In the genomic region with DNA sequence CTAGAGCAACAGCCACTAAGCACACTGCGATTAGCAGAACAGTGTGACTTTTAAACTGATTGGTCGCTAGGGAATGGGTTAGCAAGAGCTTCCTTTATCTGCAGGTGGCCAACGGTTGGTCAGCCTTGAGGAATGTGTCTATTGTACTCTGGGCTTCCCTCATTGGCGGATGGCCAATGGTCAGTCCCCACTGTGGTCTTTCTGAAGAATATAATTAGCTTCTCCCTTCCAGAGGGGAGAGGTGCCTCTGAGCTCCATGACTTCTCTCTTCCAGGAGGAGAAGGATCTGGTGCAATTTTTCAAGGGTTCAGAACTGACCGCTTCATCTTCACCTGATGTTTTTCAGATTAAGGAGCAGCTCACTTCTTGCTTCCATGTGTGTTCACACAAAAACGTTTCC, we compare ENCODE assay signal across 40 mouse cellular contexts. TPM values are rescaled to one million over a fixed set of nuclear protein-coding genes. Genes with fewer than 3 reads are reported as not detected.
"Had no signal": no experiment of that assay in that cellular context is flagged by ENCODE, and none has a peak within 500 bp of the region (broad histone marks: within the 10 kb centered on the region; RNA-seq: fewer than 3 reads in every experiment).

No protein-coding gene starts in this region.

- DNase-seq: gastrocnemius, postnatal 14 days; gastrocnemius, postnatal 36 days; heart, adult 18-20 months; heart, postnatal 10 days; heart, postnatal 36 days; kidney, adult 11 months; kidney, postnatal 10 days; layer of hippocampus, adult 9-11 months; layer of hippocampus, postnatal 36 days; left cerebral cortex, postnatal 4 days had no signal

- H3K27me3 ChIP-seq: hindbrain, embryonic 13.5 days; hindbrain, embryonic 15.5 days; limb, embryonic 13.5 days; limb, embryonic 15.5 days; liver, embryonic 12.5 days had no signal

- H3K4me2 ChIP-seq: heart, embryonic 12.5 days; hindbrain, embryonic 13.5 days; hindbrain, embryonic 15.5 days; limb, embryonic 13.5 days; limb, embryonic 15.5 days; liver, embryonic 12.5 days had no signal

- H3K27ac ChIP-seq: heart, embryonic 10.5 days; hindbrain, embryonic 13.5 days; hindbrain, embryonic 15.5 days; hindbrain, postnatal 0 days; limb, embryonic 13.5 days; limb, embryonic 15.5 days; liver, embryonic 12.5 days; liver, embryonic 14.5 days had no signal

- H3K9me3 ChIP-seq: heart, embryonic 10.5 days; hindbrain, embryonic 13.5 days; hindbrain, embryonic 15.5 days; limb, embryonic 13.5 days; limb, embryonic 15.5 days; liver, embryonic 12.5 days had no signal

- H3K9ac ChIP-seq: heart, embryonic 12.5 days; hindbrain, embryonic 13.5 days; hindbrain, embryonic 15.5 days; limb, embryonic 13.5 days; limb, embryonic 15.5 days; liver, embryonic 12.5 days; liver, embryonic 14.5 days had no signal

- H3K36me3 ChIP-seq: heart, embryonic 10.5 days; heart, embryonic 12.5 days; hindbrain, embryonic 13.5 days; hindbrain, embryonic 15.5 days; limb, embryonic 13.5 days; limb, embryonic 15.5 days; liver, embryonic 12.5 days had no signal

- H3K4me1 ChIP-seq: heart, embryonic 10.5 days; heart, embryonic 12.5 days; hindbrain, embryonic 13.5 days; hindbrain, embryonic 15.5 days; limb, embryonic 13.5 days; limb, embryonic 15.5 days; liver, embryonic 12.5 days had no signal

- H3K4me3 ChIP-seq: heart, embryonic 10.5 days; heart, embryonic 12.5 days; hindbrain, embryonic 13.5 days; hindbrain, embryonic 15.5 days; limb, embryonic 13.5 days; limb, embryonic 15.5 days; liver, embryonic 12.5 days had no signal

- ATAC-seq: hindbrain, postnatal 0 days; intestine, embryonic 16.5 days; liver, embryonic 12.5 days had no signal

RNA-seq across cellular contexts. Expression of gene Ces3b, which starts 6.5 kb away (rescaled TPM):
- total RNA-seq: gastrocnemius, adult 8-10 months; gastrocnemius, postnatal 14 days; gastrocnemius, postnatal 36 days; heart, adult 18-20 months; heart, postnatal 36 days; hematopoietic stem cell, adult 5-6 weeks; hindbrain, postnatal 0 days; layer of hippocampus, adult 18-20 months; layer of hippocampus, adult 8-10 months; layer of hippocampus, postnatal 14 days; layer of hippocampus, postnatal 36 days; left cerebral cortex, adult 18-20 months; left cerebral cortex, adult 8-10 months; left cerebral cortex, postnatal 10 days; left cerebral cortex, postnatal 25 days; left cerebral cortex, postnatal 4 days had no signal
- polyA plus RNA-seq: heart, embryonic 10.5 days; heart, embryonic 12.5 days; hindbrain, embryonic 11.5 days; hindbrain, embryonic 13.5 days; hindbrain, embryonic 15.5 days; hindbrain, postnatal 0 days; intestine, embryonic 14.5 days; intestine, embryonic 16.5 days; kidney, embryonic 14.5 days; kidney, embryonic 16.5 days; large intestine, adult 2 months; limb, embryonic 11.5 days; limb, embryonic 13.5 days; limb, embryonic 15.5 days; liver, embryonic 12.5 days; liver, embryonic 14.5 days had no signal

RNA-seq across cellular contexts. Expression of gene Ces3a, which starts 28.7 kb away (rescaled TPM):
- total RNA-seq: gastrocnemius, adult 8-10 months; gastrocnemius, postnatal 14 days; heart, adult 18-20 months; heart, postnatal 10 days; heart, postnatal 36 days; hematopoietic stem cell, adult 5-6 weeks; hindbrain, postnatal 0 days; layer of hippocampus, adult 18-20 months; layer of hippocampus, adult 8-10 months; layer of hippocampus, postnatal 14 days; layer of hippocampus, postnatal 36 days; left cerebral cortex, adult 18-20 months; left cerebral cortex, adult 8-10 months; left cerebral cortex, postnatal 10 days; left cerebral cortex, postnatal 25 days; left cerebral cortex, postnatal 4 days had no signal
- polyA plus RNA-seq: gonadal fat pad, adult 2 months; heart, embryonic 10.5 days; heart, embryonic 12.5 days; heart, embryonic 14.5 days; heart, embryonic 16.5 days; hindbrain, embryonic 11.5 days; hindbrain, embryonic 13.5 days; hindbrain, embryonic 15.5 days; hindbrain, postnatal 0 days; intestine, embryonic 14.5 days; intestine, embryonic 16.5 days; kidney, embryonic 14.5 days; kidney, embryonic 16.5 days; large intestine, adult 2 months; limb, embryonic 11.5 days; limb, embryonic 13.5 days; limb, embryonic 15.5 days; liver, embryonic 12.5 days had no signal

RNA-seq across cellular contexts. Expression of gene Ces4a, which starts 54.5 kb away (rescaled TPM):
- total RNA-seq: gastrocnemius, adult 18-20 months; gastrocnemius, adult 8-10 months; gastrocnemius, postnatal 14 days; gastrocnemius, postnatal 36 days; heart, adult 18-20 months; heart, adult 8-10 months; heart, postnatal 10 days; heart, postnatal 36 days; hematopoietic stem cell, adult 5-6 weeks; layer of hippocampus, adult 18-20 months; layer of hippocampus, adult 8-10 months; layer of hippocampus, postnatal 14 days; layer of hippocampus, postnatal 36 days; left cerebral cortex, adult 18-20 months; left cerebral cortex, adult 8-10 months; left cerebral cortex, postnatal 10 days; left cerebral cortex, postnatal 25 days; left cerebral cortex, postnatal 4 days had no signal
- polyA plus RNA-seq: heart, embryonic 10.5 days; heart, embryonic 12.5 days; heart, embryonic 14.5 days; heart, embryonic 16.5 days; hindbrain, embryonic 11.5 days; hindbrain, embryonic 13.5 days; intestine, embryonic 14.5 days; intestine, embryonic 16.5 days; kidney, embryonic 14.5 days; kidney, embryonic 16.5 days; large intestine, adult 2 months; limb, embryonic 11.5 days; limb, embryonic 13.5 days; limb, embryonic 15.5 days; liver, embryonic 12.5 days; liver, embryonic 14.5 days had no signal
